Mouse (Mus musculus) natural killer cell, adult 2 months (primary cell): ENCODE data around the gene Pcsk5.
"Not testable (repeated sequence)": the region's sequence is repeated elsewhere in the genome, so short reads cannot be mapped to it uniquely, and the experiment has no call there.

ENCODE experiments used
- DNase-seq, 2 experiments: peaks; one replicate each; pipeline ENCODE4 v3.0.0; 2022; ENCODE audit warnings: low spot score in 2 of 2

Gene Pcsk5

DNA sequence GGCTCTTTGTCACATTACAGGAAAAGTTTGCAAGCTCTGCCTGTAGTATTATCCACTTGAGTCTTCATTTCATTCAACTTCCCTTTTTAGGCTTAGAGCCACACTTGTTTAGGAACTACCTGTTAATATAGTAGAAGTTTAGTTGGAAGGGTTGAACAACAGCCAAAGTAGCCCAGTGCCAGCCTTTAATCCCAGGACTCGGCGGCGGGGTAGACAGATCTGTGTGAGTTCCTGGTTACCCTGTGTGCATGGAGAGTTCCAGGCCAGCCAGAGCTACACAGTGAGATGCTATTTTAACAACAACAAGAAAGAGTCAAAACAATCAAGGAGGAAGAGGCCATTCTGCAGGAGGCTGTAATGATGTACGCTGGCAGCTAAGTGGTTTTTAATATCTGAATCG is 358.0 kb downstream of the Pcsk5 start:
- DNase-seq, result no peak

DNA sequence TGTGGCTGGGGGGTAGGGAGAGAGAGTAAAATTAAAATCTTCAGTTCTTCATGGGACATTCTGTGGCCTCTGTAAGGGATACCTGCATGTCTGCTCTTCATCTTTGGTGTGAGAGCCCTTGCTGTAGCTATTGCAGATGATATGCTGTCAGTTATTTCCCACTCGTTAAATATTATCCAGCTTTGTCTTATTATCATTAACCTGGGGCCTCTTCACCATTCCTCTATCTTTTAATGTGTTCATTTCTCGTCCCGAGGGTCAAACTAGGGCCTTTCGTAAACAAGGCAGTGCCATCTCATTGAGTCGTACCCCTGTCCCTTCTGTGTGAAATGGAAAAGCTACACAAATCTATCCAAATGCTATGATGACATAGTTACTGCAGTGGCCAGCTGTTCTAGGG is 361.4 kb downstream of the Pcsk5 start:
- no peak for DNase-seq

DNA sequence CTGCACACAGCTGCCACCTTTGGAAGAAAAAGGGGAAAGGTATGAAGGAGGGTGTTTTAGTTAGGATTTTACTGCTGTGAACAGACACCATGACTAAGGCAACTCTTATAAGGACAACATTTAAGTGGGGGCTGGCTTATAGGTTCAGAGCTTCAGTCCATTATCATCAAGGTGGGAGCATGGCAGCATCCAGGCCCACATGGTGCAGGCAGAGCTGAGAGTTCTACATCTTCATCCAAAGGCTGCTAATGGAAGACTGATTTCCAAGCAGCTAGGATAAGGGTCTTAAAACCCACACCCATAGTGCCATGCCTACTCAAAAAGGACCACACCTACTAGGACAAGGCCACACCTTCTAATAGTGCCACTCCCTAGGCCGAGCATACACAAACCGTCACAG is 364.3 kb downstream of the Pcsk5 start:
- DNase-seq, result not testable (repeated sequence)

DNA sequence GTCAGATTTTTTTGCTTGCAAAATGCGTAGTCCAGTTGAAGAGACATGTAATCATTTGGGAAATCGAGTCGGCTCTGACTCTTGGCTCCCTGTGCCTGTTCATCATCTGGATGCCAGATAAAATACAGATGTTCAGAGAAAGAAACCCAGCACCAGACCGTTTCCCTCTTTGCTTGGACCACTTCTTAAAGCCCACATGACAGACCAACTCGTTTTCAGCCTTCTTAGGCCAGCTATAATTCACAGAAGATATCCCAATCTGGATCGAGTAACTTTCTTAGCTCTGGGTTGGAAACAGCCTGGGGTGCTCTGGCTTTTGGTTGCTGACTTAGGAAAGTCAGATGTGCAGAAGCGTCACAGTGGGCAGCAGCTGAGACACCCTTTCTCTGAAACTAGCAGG is 365.6 kb downstream of the Pcsk5 start:
- no peak for DNase-seq

DNA sequence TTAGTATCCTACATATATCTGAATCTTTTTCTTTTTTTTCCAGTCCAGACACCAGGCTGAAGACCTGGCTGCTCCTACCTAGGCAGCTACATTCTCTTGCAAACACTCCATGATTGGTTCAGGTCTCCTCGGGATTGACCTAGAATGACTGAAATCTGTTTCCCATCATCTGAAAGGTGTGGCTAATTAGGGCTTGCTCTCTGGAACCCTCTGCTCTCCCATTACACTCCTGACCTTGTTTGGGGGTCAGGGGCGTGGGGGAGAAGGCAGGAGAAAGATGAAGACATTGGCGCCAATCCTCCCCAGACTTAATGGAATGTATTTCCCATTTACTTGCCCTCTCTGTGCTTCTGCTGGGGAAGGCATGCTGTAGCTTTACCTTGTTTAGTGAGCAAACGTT is 366.2 kb downstream of the Pcsk5 start:
- no peak for DNase-seq

DNA sequence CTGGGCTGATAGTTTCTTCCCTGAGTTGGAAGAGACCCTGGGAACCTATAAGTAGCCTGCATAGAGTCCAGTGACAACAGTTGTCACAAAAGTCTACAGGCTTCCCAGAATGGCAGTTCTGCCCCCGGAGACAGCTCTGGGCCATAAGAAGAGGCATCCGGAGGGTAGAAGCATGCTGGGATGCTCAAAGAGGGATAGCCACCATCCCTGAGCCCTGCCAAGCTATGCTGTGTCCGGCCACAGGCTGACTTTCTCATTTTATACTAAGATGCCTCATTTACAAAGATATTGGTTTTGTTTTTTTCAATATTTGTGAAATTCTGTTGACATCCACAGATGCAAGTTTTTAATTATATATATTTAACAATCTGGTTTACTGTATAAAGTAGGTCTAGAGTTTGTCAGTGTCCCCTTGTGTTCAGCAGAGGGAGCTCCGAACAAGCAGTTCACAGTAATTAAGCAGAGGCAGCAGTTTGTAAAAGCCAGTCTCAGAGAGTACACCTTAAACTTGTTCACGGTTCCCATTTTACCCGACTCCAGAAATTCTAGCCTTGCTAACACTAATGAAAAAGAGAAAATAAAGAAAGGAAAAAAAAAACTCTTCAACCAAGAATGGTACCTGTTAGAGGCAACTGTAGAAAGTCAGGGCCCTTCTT is 369.7 kb downstream of the Pcsk5 start:
- DNase-seq, result no peak

DNA sequence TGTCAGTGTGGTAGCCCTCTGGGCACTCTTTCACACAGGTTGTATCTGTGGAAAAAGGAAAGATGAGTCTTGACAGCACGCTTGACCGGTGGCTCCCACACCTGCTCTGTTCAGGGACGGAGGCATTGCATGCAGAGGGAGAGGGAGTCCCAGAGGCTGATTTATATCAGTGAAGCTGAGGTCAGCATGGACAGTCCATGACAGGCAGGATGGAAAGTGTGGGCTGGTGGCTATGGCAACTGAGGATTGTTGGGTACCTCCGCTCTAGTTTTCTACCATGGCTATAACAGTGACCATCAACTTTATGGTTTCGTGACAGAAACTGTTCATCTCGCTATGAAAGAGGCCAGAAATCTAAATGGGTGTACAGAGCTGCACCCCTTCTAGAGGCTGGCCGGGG is 385.4 kb downstream of the Pcsk5 start:
- DNase-seq, result no peak

DNA sequence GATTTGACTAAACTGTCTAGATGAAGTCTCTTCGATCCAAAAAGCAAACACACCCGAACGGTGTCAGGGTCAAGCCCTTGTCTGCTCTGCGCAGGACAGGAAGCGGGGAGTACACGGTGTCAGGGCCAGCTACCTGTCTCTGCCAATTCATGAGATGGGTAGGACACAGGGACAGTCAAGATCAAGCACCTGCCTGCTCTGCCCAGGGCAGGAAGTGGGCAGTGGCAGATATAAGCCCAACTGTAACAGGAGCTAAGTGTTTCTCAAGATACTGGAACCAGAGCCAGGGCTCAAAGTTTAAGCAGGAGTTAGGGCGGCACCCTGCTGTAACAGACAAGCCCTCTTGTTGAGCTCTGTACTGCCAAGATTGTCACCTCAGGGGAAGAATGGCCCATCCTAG is 393.9 kb downstream of the Pcsk5 start:
- DNase-seq, result no peak

DNA sequence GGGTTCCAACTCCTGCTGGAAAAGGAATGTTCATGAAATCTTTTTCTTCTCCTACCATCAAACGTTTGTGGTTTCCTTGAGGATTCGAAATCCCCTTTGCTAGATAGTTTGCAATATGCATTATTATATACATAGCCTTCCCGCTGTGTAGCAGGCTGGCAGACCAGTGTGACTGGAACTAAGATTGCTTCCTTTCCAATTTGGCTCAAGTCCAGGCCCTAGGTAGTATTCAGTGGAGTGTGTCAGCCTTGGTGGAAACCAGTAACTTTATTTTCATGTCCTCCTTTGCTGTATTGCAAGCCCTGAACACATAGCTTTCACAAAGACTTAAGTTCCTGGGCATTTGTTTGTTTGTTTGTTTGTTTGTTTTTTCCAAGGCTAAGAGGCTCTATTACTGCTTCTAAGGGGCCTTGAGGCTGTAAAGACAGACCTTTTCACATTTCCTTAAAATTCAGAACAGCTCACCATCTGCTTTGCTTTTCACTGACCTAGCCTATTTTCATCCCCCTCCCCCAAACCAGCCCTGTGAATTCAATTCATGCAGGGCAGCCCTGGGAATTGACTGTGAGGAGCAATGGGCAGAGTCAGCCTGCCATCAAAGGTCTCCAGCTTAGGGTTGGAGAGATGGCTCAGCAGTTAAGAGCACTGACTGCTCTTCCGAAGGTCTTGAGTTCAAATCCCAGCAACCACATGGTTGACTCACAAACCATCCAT is 397.8 kb downstream of the Pcsk5 start:
- no peak for DNase-seq

DNA sequence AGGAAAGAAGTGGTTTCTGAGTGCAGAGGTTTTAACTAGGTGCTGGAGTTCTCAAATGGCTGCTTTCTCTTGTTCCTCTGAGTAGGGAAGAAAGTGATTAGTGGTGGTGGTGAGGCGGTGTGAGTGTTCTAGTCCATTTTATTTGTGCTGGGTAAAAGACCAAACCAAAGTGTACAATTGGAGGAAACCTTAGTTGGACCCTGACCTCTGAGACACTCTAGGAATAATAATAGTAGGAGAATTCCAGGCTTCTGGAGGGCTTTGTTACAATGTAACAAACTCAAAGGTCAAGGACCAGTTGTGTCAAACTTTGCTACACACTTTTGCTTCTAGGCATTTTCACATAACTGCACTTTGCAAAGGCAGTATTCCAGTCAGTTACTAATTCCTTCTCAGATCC is 400.8 kb downstream of the Pcsk5 start:
- DNase-seq, result no peak

DNA sequence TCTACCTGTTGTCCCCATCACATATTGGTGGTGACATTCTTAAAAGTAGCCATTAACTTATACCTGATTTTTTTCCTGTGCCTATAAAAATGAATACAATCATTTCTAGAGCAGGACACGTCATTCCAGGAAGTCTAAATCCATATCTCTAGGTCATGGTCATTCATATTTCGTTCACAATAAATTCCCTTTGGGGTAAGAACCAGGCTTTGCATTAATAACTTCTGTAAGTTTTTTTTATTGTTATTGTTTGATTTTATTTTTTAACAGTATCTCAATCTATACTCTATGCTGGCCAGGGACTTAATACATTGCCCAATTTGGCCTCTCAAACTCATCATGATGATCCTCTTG is 408.9 kb downstream of the Pcsk5 start:
- DNase-seq, result no peak

DNA sequence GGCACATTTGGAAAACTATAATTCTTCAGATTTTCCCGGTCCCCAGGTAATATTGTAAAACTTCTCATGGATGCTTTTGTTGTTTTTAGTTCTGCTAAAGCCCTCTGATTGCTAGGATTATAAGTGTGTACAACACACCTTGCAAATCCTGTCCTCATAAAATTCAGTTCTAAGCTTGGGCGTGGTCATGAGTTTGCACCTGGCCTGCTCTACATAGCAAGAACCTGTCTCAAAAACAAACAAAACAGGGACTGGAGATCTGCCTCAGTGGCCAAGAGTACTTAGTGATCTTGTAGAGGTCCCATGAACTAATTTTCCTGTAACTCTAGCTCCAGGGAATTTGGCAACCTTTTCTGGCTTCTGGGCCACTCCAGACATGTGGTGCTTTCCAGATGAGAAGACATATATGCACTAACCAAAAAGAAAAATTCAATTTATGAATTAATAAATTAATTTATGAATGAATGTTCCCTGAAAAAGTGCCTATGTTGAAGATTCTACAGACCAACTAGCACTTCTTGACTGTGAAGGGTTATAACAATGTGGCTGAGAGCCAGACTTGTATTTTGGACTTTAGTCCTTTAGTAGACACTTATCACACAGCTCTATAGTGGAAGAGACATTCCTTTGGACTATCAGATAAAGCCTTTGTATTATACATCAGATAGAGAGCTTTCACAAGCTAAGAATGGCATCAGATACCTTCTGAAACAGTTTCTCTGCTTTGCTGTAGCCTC is 409.4 kb downstream of the Pcsk5 start:
- DNase-seq, result no peak

DNA sequence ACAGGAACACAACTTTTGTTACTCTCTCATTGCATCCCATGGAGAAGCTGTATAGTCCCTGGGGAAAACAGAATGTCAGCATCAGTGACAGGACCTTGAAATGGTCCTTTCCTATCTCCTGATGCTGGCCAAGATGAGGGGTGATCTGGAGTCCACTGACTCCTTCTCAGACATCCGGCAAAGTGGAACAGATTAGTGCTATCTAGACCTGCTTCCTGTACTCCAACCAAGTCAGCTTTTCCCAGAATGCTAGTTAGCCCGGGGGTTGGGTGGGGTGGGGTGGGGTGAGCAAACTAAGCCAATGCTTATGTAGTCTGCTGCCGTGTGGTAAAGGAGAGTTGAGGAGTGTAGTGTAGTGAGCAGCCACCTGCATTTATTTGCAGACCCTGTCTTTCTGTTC is 414.1 kb downstream of the Pcsk5 start:
- DNase-seq, result no peak

DNA sequence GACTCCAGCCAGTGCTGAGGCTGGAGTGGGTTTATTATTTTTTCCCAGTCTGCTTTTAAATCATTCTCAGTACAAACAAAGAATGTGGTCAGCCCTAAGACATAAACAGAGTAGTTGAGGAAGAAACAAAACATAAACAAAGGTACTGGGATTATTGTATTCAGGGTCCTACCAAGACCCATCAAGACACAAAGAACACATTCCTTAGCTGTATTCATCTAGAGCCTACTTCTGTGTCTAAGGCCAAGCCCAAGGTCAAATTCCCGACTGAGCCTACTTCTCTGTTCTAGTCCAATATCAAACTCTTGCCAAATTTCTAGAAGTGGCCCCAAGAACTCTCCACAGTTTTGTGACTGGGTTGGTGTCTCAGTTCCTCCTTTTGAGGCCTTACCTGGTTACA is 419.6 kb downstream of the Pcsk5 start:
- no peak for DNase-seq

DNA sequence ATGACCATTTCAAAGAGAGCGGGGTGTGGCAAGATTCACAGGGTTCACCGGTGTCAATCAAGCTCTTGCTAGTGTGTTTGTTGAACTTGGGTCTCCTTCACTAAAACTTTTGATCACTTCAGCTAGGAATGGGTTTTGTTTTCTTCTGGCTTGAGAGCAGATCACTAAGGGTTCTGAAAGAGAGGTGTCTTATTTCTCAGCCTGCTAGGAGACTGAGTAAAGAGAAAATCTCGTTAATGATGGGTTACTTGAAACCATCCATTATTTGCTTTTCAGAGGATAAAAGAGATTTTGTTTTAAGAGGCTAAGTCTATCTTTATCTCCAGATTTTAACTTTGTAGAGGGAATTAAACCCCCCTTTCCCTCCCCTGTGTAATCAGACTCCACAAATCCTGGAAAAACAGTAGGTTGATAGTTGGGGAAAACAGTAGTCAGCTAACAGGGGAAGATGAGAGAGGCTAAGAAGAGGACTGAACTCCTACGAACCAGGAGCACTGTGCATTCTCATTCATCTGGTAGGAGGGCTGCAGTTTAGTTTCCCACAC is 424.4 kb downstream of the Pcsk5 start:
- no peak for DNase-seq

DNA sequence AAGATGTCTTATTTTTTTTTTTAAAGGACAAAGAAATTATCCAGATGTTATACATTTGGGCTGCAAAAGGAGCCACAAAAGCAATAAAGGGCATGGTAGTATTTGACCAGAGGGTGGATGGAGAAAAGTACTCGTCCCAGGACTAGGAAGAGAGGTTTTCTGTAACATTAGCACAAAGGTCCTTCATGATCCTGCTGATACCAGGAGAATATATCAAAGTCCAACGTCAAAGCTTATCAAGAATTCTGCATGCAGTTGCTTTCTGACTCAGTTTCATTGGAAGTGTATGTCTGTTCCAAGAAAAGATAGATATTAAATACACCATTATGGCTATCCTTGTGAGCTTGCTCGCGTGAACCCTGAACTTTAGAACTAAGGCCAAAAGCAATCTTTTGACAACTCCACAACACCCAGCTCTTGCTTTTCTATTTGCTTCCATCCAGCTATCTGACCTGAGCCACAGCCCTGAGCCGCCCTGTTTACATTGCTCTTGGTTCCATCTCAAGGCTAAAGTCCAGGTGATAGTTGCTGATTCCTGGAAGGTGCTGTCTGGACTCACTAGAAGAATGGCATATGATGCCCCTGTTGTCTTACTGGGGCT is 426.9 kb downstream of the Pcsk5 start:
- DNase-seq, result no peak

DNA sequence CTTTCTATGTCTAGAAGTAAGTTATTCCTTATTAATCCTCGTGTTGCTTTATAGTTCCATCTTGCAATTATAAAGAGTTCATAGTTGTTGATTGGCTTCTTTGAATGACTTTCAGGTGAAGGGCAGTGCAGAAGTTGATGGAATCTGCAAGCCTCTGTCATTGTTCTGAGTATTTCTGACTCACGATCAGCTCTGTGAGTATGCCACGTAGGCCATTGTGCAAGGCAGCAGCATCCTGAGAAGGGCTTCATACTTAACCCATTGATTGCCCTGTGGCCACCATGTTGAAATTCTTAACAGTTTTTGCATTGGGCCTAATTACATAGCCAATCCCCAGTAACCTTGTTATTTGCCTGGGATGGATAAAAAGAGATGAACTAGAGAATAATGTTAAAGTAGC is 428.1 kb downstream of the Pcsk5 start:
- no peak for DNase-seq

DNA sequence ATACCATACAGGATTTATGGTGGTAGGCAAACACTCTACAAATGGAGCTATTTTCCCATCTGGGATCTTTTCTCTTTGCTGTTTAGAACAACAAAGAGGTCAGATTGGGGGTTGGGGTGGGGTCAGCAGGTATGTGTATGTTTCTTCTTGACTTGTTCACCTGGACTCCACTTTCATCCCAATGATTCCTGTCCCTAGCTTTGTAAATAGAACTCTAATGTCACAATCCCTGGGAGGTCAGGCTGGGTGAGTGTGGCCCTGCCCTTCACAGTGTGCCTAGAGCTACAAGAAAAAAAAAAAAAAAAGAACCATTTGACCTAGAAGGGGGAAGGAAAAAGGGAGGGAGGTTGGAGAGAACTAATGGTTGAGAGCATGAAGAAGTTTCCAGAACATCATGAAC is 428.8 kb downstream of the Pcsk5 start:
- no peak for DNase-seq

DNA sequence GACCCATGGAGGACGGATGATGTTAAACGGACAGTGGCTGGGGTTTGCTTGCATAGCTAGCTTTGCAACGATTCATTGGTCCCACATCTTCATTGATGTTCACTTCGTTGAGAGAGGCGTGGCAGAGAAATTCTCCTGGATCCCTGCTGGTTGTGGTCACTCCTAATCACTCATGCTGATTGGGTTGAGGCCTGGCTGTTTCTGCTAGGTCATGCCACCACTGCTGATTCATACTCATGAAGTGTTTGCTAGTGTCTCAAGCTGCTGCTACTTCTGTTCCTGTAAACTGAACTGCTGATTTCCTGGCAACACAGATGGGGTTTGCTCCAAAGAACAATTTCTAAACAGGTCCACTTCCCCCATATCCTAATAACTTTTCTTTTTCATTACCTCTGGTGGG is 430.6 kb downstream of the Pcsk5 start:
- no peak for DNase-seq

DNA sequence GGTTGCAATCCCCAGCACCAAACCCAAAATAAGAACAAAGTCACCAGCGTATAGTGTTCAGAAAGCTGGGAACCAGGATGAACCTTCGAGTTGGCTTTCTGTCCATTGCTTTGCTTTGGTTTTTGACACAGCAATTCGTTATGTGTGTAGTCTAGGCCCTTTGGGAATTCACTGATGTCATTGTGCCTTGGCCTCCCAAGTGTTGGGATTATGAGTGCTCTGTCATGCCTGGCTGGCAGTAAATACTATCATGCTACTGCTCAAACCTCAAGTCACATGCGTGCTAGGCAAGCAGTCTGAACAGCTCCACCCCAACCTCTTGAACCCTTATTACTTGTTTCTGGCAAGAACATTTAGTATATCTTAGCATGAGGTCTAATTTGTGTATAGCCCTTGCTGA is 434.3 kb downstream of the Pcsk5 start:
- DNase-seq, result no peak

DNA sequence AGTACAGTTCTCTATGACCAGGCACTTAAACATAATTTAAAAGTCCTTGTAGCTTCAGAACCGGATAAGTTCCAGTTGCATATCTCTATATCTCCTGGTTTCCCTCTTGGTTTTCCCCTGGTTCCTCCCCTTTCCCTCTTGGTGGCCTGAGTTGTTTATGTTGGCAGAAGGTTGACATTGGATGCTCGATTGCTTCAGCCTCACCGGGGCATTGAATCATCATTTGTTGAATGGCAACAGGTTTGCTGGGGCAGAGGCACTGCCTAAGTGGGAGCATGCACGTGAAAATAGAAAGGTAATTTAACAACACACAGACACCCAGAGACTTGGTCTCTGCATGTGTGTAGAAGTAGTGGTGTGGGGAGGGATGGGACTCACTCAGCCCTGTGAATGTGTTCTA is 436.9 kb downstream of the Pcsk5 start:
- no peak for DNase-seq

DNA sequence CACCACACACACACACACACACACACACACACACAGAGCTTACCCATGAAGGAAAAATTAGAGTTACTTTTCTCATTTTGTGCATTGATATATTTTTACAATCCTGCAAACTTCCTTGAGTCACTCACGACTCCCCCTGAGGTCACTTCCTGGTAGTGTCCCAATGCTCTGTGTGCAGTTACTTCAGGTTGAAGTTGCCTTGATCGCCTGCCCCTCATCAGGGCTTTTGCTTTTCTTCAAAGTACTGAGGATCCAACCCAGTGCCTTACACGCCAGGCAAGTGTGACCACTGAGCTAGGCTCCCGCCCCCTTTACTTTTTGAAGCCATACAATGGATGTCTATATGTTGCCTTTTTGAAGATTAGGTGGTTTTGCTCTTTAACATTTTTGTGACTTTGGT is 437.5 kb downstream of the Pcsk5 start:
- DNase-seq, result no peak

DNA sequence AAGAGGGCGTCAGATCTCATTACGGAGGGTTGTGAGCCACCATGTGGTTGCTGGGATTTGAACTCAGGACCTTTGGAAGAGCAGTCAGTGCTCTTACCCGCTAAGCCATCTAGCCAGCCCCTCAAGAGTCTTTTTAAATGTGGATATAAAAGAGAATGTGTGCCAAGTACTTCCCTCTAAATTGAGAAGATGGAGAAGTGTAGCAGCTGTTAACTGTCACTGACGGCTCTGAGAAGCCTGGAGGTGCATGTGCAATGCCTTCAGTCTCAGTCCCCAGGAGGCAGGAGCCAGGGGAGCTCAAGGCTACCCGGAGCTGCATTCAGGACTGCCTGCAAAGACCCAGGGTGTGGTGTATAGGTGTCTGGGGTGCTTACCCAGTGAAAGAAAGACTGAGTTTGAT is 439.5 kb downstream of the Pcsk5 start:
- DNase-seq, result no peak
